Mouse (Mus musculus) left cerebral cortex, postnatal 25 days (tissue): ENCODE results near the gene Chchd10. TPM values are rescaled to one million over a fixed set of nuclear protein-coding genes. Genes with fewer than 3 reads are reported as not detected.
"Not testable (repeated sequence)": the region's sequence is repeated elsewhere in the genome, so short reads cannot be mapped to it uniquely, and the experiment has no call there.

Experiments
- DNase-seq, 2 experiments: peaks; one replicate each; pipeline ENCODE4 v3.0.0; 2022; ENCODE audit warnings: low spot score in 2 of 2, mixed read lengths in 1 of 2
- intact Hi-C: fragments of 180-260 bp; cut with DNase I; formaldehyde crosslinking; loops from one replicate; pipeline ENCODE4 v1.15.1; 2025
- total RNA-seq, 2 experiments: library from RNA; stranded (reverse); gene quantifications; 2 replicates each; pipeline ENCODE4 v1.2.3; 2021

Gene Chchd10
- 100 to 1,000 TPM; 372 to 390 TPM for total RNA-seq

DNA sequence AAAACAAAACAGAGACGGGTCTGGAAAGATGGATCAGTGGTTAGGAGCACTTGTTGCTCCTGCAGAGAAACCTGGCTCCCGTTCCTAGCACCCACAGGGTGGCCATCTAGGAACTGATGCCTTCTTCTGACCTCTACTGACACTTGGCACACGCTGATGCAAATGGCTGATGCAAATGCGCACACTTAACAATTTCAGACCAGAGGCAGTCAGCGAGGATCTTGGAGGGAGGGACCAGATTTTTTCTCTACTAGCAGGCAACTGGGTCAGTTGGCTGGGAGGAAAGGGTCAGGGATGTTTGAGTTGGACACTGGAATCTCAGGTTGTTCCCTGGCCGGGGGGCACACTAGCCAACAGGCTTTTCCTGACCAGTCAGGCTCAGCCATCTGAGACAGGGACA, at the start of gene Chchd10:
Gene Chchd10, plus strand, starts transcription at position 240 of the 400 bp plus-strand sequence.
- DNase-seq: no peak
- intact Hi-C loops: no loop called here

DNA sequence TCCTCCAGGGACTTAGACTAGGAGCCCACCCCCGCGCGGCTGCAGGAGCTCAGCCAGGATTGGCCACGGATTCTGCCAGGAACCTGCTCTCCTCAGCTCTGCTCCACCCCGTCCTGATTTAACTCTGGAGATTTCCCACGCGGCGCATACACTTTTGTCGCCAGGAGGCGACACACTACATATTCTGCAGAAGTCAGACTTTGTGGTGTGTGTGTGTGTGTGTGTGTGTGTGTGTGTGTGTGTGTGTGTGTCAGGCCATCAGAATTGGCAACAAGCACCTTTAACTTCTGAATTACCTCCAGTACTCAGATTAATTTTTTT, 49.7 kb upstream of the Chchd10 start:
- intact Hi-C loops: loop anchor here (2.0 kb wide), 1 partner anchor 68 kb away; no protein-coding TSS in a partner anchor
- DNase-seq: peak; percentile 75 to 92

DNA sequence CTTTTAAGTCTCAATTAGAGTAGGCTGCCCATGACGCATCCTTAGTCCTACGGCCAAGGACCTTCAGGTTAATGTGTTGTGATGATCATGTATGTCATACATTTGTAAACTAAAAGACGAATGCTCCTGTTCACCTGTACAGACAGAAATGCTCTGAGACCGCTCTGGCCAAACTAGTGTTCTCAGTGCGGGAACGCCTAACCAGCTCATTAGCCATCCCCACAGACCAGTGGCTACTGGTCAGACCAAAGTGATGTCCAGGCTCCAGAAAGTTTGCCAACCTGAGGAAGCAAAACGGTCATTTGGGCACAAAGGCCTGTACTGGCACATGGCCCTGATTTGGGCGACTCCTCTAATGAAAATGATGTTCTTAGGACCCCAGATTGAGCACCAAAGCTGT, 48.2 kb upstream of the Chchd10 start:
- intact Hi-C loops: no loop called here
- DNase-seq: no peak

DNA sequence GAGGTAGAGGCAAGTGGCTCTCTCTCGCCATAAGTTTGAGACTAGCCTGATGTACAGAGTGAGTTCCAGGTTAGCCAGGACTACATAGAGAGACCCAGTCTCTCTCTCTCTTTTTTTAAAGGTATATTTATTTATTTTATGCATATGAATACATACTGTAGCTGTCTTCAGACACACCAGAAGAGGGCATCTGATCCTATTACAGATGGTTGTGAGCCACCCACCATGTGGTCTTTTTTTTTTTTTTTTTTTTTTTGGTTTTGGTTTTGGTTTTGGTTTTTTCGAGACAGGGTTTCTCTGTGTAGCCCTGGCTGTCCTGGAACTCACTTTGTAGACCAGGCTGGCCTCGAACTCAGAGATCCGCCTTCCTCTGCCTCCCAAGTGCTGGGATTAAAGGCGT, 45.4 kb upstream of the Chchd10 start:
- DNase-seq, intact Hi-C loops: not testable (repeated sequence)

DNA sequence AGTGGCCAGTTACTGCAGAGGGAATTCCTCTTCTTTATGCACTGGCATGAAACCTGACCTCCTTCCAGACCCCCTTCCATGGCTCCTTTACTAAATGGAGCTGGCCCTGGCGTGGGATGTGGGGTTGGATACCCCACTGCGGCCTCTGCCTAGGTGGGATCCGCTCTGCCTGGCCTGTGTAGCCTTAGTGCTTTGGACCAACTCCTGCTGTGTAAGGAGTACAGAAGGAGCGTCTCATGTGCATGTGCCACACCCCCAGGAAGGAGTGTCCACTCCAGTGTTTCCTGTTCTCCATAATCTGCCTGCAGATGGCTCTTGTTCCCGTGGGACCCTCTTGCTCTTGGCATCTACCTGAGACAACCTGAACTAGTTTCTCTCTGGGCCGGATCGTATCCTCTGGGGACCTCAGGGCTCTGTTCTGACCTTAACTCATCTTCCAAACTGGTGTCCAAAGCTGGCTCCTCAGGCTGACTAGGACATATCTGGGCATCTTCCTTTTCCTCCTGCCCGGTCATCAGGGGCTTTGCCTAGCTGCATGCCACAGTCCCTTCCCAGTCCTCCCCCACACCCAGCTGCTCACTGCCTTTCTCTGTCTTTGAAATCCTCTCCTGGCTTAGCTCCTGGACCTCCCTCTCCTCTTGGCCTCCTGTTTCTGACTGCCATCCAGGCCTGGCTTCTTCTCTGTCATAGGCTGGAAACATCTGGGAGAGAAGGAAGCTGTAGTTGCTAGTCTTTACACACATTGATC, 43.4 kb upstream of the Chchd10 start:
- DNase-seq: no peak

DNA sequence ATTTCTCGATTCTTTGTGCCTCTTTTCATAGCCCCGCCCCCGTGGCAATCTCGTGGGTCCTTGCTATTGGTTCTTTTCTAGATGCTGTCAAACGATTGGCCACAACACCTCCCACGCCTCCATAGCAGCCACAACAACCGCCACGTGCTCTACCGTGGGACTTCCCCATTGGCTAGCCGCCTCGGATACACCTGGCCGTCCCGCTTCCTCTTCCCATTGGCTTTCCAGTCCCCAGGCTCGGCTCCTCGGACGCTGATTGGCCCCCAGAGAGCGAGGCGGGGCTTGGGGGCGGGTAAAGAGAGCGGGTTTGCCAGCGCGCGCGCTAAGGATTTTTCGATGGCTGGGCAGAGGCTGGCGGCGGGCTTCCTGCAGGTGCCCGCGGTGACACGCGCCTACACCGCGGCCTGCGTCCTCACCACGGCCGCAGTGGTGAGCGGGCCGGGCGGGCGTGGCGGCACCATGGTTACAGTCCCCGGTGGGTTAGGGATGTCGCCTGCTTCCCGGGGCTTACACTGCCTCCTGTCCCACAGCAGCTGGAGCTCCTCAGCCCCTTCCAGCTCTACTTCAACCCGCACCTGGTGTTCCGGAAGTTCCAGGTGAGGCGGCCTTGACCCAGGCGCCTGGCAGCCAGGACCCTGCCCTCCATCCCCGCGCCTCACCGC, 39.7 kb upstream of the Chchd10 start, which contains the start of gene Derl3:
Gene Derl3, plus strand, starts transcription at position 325 of the 662 bp plus-strand sequence.
- peak; percentile 95 to 99 for DNase-seq
- intact Hi-C loops: no loop called here

More for the DNA sequence above, 43.4 kb upstream of the Chchd10 start:
- intact Hi-C loops: no loop called here

DNA sequence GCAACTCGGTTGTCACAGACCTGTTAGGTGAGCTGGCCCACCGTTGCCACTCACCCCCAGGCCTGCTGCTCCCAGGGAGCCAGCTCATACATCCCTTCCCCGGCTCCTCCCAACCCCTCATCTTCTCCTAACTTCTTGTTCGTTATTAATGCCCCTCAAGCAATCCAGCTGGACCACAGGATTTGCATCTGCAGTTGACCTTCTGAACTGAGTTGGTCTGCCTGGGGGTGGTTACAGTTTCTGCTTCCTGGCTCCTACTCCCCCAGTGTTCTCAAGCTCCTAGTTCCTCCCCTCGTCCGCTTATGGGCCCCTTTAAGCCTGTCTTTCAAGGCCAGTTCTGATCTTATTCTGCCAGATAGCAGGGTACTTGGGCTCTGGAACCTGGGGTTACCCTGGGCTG, 38.3 kb upstream of the Chchd10 start:
- intact Hi-C loops: no loop called here
- DNase-seq: no peak

DNA sequence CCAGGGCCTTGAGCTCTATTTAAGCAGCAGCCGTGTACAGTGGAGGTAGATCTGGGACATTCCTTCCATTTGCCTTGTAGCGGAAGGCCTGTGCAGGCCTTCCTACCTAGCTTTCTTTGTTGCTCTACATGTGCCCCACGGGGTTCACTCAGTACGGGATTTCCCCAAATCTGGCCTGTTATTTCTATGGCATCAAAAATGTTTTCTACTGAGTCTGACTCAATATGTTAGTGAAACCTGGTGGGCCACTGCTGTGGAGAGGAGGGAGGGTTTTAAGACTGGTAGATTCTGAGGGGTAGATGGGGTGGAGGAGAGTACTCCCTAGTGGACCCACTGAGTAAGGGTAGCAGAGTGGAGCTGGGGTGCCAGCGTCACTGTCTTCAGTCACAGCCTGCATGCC, 37.2 kb upstream of the Chchd10 start:
- intact Hi-C loops: no loop called here

DNA sequence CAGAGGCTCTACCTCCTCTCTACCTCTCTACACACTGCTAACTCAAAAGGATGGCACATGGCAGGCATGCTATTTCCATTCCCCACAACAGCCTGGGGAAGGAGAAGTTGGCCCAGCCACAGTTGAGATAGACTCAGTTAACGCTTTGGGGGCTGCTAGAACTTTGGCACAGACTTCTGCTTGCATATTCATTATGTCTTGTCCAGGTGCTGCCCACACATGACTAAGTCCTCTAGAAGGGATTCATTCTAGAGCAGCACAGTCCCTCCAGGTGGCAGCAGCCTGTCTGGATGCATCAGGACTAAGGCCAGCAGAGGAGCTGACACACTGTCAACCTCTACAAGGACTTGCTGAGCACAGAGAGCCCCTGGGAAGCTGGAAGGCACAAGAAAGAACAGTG, 36.7 kb upstream of the Chchd10 start:
- intact Hi-C loops: no loop called here

More for the DNA sequence above, 37.2 kb upstream of the Chchd10 start:
- no peak for DNase-seq

DNA sequence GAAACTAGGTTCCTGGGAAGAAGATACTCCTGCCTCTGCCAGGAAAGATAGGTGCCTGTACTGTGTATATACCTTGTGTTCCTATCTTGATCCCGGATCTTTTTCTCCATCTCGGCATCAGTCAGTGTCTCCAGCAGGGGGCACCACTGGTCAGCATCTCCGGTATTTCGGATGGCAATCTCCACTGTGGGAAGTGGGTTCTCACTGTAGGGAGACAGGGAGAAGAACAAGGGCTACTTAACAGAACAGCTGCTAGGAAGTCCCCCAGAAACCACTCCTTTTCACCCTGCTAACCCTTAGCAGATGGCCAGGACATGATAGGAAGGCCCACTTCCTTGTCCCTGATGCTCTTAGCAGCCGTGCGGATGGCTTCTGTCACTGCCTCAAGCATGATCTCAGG, 35.6 kb upstream of the Chchd10 start:
- DNase-seq: peak; percentile 60 to 66
- intact Hi-C loops: loop anchor here (1.0 kb wide), 1 partner anchor 54 kb away; no protein-coding TSS in a partner anchor

More for the DNA sequence above, 36.7 kb upstream of the Chchd10 start:
- DNase-seq: peak in 1 of 2 experiments; percentile 92

DNA sequence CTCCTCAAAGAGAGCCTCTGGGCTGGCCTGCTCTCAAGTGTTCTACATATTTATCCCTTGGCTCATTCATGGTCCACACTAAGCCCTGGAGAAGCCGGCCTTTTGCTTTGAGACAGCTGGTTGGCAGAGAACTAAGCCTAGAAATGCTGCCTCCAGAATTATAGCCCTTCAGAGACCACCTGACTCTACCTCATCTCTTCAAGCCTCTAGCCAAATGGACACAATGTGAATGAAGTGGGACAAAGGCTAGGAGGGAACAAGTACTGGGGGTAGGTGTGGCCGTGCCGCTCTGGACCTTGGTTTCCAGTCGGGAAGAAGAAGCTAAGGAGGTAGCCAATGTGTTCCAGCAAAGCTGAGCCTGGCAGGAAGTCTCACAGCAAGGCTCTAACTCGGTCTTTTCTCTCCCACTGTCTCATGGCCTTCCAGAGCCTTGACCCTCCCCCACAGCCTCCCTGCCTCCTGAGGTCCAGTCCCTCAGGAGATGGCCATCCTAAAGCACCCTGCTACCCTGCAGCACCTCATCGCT, 34.8 kb upstream of the Chchd10 start:
- intact Hi-C loops: loop anchor here (2.0 kb wide), 1 partner anchor 23 kb away; the partner anchor contains the start of gene Smarcb1
- no peak for DNase-seq

DNA sequence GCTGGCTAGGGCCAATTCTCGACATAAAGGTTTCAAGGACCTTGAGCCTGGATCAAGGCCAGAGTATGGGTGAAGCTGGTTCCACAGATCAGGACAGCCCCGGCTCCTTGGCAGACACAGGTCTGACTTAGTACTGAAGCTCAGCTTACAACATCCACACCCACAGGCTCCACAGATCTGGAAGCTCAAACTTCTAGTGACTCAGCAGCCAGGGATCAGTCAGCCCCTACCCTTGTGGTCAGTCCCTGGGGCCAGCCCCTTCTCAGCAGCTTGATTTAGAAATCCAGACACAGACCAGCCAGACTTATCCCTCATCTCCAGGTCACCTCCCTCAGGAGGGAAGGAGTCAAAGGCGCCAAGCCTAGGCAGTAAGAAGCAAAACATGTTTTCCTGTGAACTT, 34.1 kb upstream of the Chchd10 start:
- intact Hi-C loops: loop anchor here (2.0 kb wide), 1 partner anchor 22 kb away; the partner anchor contains the start of gene Smarcb1
- peak in 1 of 2 experiments; percentile 35 for DNase-seq

DNA sequence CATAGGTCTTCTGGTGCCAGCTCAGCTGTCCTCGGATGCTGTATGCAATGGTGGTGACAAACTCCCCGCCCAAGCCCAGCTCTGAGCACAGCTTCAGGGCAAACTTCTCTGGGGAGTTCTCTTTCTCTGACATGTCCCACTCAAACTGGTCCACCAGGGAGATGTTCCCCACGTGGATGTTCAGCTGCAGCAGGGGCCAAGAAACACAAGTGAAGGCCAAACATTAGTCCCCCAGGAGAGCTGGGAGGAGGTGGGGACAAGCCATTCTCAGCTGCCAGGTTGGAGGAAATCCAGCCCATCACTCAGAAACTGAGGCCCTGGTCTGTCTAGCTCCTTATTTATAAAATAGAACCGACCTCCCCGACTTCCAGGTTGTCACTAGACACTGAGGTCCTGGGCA, 28.5 kb upstream of the Chchd10 start:
- intact Hi-C loops: no loop called here
- DNase-seq: no peak

DNA sequence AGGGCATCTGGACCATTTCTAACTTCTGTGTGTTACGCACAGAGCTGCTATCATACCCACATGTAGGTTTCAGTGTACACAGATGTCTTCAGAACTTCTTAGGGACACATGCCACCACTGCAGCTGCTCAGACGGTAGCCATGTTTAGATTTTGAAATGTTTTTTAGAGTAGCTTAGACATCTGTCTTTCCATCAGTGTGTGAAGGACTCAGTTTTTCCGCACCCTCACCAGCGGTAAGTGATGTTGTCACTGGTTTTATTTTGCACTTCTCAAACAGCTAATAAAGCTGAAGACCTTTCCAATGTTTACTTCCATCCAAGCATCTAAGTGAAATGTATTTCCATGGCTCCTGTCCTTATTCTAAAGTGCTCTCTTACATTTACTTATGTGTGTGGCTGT, 26.0 kb upstream of the Chchd10 start:
- intact Hi-C loops: no loop called here
- DNase-seq: no peak

DNA sequence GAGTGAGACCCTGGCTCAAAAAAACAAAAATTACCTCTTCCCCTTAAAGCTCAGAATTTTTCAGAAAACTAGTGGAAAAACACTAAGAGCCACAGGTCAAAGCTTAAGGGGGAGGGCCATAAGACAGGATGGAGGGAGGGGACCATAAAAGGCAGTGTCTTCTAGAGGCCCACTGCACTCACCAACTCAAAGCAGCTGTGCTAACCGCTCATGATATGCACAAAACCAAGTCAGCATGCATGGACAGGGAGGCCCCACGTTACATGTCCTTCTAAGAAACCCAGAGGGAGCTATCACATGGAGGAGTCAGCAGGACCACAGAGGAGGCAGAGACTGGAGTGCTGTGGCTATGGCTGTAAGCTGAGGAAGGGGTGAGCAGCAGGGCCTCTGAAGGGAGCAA, 22.2 kb upstream of the Chchd10 start:
- intact Hi-C loops: no loop called here
- no peak for DNase-seq

DNA sequence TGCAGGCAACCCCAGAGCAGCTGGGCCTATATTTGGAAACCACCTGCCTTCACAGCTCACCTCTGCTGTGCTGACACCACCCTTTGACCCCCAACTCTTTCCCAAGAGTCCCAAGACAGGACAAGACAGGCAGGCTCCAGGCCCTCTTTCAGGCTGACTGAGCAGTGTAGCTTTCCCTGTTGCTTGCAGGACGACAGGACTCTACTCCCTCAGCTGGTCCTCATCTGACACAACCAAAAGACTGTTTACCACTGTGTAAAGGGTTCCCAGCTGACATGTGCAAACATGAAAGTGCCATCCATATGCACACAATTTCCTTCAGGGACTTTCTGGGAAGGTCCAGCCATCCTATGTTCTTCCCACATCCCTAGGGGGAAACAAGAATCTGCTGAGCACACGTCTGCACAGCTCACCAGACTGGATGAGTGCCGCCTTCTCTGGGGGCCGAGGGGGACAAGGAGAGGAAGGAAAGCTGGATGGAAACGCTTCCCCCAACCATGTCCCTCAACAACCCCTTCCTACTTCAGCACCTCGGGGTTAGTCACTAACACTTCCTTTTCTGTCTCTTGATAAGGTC, 19.8 kb upstream of the Chchd10 start:
- no peak for DNase-seq
- intact Hi-C loops: no loop called here

DNA sequence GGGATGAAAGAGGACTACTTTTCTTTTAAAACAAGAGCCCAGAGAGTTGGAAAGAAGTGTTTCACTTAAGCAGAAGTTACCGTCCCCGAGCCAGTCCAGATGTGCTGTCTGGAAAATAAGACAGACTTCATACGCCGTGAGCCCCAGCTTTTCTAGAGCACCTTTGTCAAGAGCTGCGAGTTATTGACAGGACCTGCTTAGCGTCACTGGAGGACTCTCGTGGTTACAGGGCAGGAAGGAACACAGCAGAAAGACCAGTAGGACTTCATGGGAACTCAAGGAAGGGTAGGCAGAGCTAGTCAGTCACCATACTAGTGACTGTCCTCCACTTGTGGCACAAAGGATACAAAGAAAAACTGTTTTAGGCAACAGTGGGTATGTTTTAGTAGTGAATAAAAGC, 17.4 kb upstream of the Chchd10 start:
- DNase-seq: no peak
- intact Hi-C loops: no loop called here

DNA sequence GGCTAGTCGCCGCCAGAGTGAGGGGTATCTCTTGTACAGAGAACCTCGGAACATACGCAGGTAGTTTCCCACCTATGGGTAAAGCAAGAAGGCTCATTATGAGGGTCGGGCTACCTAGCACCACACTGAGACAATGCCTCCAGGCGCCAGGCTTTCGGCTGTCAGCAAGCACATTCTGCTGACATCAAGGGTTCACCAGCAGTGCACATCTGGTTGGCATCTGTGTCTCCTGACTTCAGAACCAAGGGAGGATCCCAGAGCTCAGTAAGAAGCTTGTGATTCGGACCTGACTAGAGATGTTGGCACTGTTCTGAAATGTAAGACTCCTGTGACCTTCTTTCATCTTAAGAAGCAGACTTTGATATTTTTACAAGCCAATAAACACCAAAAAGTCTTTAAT, 16.1 kb upstream of the Chchd10 start:
- no peak for DNase-seq
- intact Hi-C loops: no loop called here

DNA sequence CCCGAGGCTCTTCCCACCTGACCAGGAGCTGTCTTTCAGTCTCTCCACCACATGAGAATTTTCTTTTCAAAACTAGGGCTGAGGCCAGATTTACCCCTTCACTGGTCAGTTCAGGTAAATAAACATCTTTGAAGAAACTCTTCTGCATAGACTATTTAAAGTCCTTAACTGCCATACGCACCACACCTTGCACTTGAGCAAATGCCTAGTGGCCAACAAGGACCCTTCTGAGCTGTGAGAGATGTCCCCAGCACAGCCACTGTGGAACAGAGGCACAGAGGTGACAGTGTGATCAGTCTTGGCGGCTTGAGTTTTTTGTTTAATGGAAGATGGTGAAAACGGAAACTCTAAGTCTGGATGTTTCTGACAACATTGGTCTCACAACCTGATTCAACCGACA, 13.9 kb upstream of the Chchd10 start:
- intact Hi-C loops: no loop called here
- no peak for DNase-seq

DNA sequence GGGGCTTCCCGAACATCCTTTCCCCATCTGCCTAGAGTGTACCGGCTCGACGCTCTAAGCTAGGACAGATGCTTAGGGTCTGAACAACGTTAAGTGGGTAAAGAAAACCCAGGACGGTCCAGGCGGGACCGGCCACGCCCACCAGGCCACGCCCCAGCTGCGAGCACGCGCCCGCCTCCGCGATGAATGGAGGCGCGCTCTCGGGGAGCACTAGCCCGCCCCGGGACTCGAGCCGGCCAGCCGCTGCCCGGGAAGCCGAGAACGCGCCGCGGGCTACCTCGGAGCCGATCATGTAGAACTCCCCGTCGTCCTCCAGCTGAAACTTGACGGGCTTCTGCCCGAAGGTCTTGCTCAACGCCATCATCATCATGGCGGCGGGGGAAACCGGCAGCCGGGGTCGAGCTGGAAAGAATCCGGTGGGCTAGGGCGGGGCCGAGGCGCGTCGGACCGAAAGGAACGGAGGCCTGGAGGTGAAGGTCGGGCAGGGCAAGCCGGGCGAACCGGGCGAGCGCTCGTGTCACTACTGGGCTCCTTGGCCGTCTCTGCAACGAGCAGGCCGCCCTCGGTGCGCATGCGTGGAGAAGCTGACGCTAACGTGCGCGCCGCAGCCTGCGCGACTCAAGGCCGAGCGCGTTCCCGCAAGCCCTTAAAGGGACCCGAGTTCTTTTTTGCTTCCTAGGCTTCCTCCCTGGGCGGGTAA, 11.8 kb upstream of the Chchd10 start, which contains the start of gene Smarcb1:
Gene Smarcb1, minus strand, starts transcription at position 592 of the 700 bp plus-strand sequence.
- DNase-seq: peak; percentile 96 to 97
- intact Hi-C loops: loop anchor here (2.0 kb wide), 1 partner anchor 22 kb away; no protein-coding TSS in a partner anchor
